Mouse (Mus musculus) spleen, postnatal 14 days (tissue): ENCODE measurements around the gene Tmem92.
"Not testable (repeated sequence)": the region's sequence is repeated elsewhere in the genome, so short reads cannot be mapped to it uniquely, and the experiment has no call there.

ENCODE experiments used
- DNase-seq, 2 experiments: peaks; one replicate each; pipeline ENCODE4 v3.0.0; 2021 to 2022; ENCODE audit warnings: low spot score in 2 of 2

Tmem92 gene

DNA sequence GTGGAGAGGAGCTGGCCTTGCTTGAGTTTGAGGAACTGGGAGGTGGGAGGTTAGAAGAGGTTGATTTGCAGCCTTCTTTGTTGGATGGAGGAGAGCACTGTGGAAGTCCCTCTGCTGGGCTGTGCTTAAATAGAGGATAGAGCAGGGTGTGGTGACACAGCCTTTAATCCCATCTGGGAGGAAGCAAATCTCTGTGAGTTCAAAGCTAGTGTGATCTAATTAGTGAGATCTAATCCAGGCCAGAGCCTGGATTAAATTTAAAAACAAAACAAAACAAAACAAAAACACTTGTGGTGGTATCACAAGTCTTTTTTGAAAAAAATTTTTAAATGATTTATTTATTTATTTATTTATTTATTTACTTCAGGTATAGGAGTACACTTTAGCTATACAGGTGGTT is at the start of gene Tmem92:
Tmem92 (minus strand) TSS at position 101 of the 400 bp plus-strand sequence.
- DNase-seq, result no peak

DNA sequence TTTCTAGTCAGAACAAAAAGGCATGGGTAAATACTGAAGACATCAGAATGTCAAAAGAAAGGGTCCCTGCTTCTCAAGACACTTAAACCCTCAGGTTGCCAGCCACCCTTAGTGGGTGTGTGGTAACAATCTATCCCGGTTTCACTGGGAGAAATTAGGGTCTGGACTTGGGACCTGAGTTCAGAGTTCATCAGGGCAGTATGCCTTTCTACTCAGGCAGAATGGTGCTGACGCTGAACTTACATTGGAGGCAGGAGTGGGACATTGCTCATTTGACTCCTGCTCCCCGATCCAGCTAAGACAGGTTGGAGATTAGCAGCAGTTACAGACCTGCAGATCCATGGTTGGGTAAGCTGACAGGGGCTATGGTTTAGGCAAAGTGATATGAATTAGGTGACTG is 46.5 kb upstream of the Tmem92 start:
- no peak for DNase-seq

DNA sequence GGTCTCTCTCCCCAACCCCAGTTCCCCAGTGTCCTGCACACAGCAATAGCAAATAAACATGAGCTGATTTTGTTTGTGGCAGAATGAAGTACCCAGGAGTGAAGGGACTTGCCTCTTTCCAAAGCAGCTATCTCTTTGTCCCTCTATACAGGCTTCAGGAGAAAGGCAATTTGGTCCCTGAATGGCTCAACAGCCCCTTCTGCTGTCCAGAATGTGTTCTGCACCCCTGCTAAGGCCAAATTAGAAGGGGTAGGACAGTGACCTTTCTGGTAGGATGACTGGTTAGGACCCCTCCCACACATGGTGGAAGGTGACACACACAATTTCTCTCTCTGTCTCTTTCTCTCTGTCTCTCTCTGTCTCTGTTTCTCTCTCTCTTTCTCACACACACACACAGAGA is 36.9 kb upstream of the Tmem92 start:
- not testable (repeated sequence) for DNase-seq

DNA sequence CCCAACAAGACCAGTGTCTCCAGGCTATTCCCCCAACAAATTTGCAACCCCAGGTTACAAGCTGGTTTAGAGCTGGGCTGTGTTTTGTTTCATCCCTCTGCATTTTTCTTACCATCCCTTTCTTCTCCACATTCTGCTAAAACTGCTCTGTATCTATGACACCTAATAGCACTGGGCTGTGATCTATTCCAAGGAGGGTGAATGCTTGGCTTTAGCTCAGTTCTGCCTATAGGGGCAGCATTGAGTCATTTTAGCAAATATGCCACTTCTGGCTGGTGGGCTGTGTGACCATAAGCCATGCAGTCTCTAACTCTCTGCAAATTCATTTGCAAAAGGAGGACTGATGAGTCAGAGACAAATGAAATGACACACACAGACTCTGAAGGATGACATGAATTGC is 36.4 kb upstream of the Tmem92 start:
- DNase-seq, result not testable (repeated sequence)

DNA sequence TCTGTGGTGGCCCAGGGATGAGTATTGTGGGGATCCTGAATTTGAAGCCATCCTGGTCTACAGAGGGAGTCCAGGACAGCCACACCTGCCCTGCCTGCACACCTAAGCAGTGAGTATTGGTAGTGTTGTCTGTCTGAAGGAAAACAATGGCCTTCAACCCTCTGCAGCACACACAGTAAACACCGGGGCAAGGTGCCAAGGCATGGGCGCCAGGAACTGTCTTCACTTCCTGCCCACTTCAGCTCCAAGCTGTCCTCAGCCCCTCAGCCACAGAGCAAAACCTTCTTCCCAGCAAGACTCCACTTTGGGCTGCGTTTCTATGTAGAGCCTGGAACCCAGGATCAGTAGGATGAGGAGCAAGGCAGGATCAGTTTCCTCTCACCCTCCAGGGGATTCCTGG is 29.0 kb upstream of the Tmem92 start:
- not testable (repeated sequence) for DNase-seq

DNA sequence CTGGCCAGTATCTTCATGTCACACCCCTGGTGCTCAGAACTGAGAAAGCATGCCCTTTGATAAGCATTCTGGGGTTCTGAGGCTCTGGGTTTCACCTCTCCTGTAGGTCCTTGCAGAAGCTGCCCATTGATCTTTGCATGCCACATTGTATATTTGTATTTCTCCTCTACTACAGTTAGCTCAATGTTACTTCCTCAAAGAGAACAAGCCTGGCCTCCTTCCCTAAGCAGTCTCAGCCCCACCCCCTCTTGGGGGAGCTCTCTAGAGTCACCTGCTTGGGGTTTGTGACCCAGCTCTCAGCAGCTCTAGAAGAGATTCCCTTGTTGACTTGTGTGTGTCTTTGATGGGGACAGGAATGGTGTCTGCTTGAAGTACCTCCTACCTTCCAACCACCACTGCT is 9.2 kb upstream of the Tmem92 start:
- DNase-seq, result no peak

DNA sequence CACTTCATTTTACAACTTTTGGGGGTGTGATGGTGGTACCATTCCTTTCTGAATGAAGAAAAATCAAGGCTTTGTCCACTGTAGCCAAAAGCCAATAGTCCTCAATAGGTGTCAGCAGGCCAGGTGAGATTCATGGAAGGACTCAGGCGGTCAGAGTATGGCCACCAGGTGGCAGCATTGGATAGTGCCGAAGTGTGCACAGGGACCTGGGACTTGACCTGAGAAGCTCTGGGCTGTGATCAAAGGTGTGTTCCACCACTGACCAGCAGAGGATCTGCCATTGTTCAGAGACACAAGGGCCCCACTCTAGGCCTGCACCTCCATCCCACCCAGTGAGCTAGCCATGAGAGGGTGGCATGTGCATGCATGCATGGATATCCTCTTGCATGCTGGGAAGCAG is 2.7 kb upstream of the Tmem92 start:
- DNase-seq, result peak; percentile 22 to 31

DNA sequence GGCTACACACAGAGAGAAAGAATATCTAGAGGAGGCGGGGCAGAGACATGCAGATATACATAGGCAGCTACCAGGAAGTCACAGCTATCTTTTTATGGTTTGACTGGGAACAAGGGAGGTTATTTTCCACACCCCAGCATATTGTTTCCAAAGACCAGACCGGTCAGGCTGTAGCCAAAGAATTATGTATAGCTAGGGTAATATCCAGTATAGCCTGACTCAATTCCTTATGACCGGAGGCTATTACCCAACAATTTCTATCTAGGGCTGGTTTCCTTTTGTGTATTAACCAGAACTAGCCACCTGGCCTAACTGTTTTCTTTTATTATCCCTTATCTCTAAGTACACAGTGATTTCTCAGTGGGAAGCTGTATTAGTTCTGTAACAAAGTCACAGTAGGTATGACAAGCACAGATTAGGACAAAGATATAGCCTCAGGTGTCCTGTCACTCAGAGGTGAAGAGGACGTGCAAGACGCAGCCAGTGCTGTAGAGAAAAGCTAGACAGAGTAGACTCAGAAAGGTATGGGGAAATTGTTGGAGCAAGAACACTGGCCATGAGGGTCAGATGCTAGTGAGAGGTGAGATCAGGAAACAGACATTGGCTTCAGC is 7.5 kb downstream of the Tmem92 start:
- DNase-seq, result no peak

DNA sequence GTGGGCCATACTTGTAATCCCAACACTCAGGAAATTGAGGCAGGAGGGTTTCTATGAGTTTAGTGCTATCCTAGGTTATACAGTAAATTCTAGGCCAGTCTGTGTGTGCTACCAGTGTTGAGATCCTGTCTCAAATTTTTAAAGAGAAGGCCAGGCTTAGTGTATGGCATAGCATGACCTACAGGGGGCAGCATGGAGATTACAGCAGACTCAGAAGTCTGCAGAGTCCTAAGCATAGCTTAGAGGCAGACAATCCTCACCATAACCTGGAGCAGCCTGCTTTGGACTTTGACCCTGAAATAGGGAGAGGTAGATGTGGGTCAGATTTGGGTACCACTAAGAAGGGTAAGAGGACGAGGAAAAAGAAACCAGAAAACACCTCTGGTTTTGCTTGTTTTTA is 8.7 kb downstream of the Tmem92 start:
- DNase-seq, result no peak

DNA sequence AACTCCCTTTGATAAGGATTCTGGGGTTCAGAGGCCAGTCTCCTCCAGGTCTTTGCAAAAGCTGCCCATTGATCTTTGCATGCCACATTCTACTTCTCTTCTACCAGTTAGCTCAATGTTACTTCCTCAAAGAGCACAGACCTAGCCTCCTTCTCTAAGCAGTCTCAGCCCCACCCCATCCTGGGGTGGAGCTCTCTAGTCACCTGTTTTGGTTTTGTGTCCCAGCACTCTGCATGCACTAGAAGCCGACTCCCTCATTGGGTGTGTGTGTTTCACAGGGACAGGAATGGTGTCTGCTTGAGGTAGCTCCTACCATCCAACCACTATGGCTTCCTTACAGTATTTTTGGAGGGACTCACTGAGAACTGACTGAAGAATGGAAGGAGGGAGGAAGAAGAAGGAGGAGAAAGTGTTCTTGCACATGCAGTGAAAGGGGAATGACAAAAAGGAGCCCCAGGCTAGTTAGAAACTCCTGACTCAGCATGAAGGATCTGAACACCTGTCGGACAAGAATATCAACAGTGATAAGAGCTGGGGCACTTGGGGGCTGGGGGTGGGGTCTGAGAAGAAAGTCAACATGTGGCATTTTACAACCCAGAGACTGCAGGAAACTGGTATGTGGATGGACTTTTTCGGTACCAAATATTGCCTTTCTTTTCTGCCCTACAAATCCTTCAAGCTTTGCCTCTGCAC is 10.0 kb downstream of the Tmem92 start:
- no peak for DNase-seq

DNA sequence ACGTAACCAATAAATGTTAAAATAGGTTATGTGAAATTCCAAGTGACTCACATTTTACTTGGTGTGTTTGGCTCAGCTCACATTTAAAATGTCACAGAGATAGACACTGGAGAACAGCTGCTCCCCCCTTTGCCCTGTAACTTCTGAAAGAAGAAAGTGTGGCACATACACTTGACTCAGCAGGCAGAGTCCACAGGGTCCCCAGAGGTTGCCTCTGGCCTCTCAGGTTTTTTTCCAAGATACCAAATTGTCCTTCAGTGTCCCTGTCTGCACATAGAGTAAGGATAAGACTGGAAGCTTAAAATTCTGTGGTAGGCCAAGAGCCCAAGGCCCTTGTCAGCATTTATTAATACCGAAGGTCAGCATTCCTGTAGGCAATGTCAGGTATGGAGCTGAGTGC is 15.3 kb downstream of the Tmem92 start:
- no peak for DNase-seq

DNA sequence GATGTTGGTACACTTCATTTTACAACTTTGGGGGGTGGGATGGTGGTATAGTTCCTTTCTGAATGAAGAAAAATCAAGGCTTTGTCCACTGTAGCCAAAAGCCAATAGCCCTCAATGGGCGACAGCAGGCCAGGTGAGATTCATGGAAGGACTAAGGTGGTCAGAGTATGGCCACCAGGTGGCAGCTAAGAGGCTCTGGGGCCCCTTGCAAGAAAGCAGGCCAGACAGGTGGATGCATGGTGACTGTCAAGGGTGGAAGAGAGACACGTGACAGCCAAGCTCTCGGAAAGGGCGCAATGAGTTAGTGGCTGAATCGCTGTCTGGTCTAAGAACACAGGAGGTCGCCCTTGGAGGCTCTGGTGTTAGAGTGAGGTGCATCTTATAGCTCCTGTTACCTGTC is 19.7 kb downstream of the Tmem92 start:
- DNase-seq, result no peak

DNA sequence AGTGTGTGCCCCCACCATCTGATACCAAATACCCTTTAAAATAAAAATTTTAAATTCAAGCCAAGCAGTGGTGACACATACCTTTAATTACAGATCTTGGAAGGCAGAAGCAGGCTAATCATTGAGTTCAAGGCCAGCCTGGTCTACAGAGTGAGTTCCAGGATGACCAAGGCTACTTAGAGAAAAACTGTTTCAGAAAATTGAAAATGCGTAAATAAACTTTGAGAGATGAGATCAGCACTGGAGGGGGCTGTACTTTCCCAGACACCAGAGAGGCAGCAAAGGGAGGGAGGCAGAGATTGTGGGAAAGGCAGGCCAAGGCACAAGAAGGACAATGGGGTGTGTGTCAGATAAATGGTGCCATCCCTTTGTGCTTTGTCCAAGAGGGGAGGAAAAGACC is 20.2 kb downstream of the Tmem92 start:
- DNase-seq, result no peak

DNA sequence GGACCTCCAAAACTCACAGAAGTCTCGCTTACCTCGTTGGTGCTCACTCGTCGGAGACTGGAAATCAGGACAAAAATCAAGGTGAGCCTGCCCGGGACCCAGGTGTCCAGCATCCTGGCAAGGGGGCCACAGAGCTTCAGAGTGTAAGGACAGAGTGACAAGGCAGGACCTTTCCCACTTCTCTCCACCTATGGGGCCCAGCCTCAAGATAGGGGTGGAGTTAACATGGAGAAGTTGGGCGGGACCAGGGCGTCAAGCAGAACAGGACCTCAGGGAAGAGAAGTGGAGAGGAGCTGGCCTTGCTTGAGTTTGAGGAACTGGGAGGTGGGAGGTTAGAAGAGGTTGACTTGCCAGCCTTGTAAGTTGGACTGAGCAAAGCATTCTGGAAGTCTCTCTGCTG is 21.7 kb downstream of the Tmem92 start:
- DNase-seq, result no peak

DNA sequence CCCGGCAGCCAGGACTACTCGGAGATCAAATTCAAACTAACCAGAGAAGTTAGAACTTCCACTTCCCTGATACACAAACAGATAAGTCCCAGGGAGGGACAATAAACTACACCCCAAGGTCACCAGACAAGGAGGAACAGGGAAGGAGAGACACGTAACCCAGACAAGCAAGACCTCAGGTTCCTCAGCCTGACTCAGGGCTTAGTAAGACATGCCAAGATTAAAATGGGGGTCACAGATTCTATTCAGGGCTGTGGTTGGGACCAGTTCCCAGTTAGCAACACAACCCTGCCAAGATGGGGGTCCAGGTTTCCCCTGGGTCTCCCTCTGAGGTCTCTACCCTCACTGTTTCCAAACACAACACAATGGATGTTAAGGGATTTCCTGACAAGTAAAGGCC is 22.1 kb downstream of the Tmem92 start:
- no peak for DNase-seq

DNA sequence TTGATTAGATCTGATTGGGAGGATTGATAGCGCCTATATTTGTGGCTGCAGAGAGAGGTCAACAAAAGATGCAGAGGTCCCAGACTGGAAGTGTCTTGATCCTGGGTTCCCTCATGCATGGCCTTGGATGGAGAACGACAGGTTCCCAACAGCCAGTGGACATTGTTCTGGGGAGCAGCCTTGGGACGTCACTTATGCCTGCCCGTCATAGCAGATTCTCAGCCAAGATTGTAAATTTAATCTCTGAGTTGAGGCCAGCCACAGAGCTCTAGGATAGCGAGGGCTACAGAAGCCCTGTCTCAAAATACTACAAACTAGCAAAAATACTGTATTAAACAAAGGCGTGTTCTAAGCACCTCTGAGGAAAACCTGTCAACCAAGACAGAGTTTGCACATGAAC is 22.6 kb downstream of the Tmem92 start:
- DNase-seq, result no peak

DNA sequence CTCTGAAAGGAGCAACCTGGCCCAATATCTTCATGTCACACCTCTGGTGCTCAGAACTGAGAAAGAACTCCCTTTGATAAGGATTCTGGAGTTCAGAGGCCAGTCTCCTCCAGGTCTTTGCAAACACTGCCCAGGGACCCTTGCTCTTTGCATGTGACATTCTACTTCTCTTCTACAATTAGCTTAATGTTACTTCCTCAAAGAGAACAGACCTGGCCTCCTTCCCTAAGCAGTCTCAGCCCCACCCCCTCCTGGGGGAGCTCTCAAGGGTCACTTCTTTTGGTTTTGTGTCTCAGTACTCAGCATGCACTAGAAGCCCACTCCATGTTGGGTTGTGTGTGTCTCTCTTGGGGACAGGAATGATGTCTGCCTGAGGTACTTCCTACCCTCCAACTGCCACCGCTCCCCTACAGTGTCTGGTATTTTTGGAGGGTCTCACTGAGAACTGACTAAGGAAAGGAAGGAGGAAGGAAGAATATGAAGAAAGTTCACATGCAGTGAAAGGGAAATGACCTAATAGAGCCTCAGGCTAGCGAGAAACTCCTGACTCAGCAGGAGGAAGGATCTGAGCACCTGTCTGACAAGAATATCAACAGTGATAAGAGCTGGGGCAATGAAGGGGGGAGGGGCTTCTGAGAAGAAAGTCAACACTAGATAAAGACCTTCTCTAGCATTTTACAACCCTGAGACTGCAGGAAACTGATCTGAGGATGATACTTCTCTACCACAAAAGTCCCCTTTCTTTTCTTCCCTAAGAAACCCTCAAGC is 29.4 kb downstream of the Tmem92 start:
- DNase-seq, result no peak

DNA sequence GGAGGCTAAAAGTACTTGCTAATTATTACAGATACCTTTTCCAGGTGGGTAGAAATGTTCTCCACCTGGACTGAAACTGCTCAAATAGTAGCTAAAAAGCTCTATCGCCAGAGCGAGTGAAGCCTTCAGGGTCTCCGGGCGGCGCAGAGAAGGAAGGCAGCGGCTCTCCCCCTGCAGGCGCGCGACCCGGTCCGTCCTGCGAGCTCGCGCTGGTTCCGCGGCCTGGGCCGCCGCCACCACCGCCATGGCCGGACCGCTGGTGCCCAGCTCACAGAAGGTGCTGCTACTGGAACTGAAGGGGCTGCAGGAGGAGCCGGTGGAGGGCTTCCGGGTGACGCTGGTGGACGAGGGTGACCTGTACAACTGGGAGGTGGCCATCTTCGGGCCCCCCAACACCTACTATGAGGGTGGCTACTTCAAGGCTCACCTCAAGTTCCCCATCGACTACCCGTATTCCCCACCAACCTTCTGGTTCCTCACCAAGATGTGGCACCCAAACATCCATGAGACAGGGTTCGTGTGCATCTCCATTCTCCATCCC is 40.7 kb downstream of the Tmem92 start, which contains the start of gene Cdc34b:
Cdc34b (plus strand) TSS at position 51 of the 541 bp plus-strand sequence.
- DNase-seq, result no peak

DNA sequence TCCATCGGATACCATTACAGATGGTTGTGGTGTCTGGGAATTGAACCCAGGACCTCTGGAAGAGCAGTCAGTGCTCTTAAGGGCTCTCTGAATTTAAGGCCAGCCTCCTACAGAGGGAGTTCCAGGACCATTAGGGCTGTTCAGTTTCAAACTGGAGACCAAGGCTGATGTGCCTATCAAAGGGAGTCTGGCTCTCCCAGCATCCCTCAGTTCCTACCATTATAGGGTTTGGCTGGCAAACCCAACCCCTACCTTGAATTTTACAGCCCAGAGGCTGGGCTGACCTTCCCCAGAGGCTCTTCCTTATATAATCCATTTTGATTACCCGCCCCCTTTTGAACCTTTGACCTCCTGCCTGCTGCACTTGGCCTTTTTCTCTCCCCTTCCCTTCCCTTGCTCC is 46.8 kb downstream of the Tmem92 start:
- DNase-seq, result no peak

DNA sequence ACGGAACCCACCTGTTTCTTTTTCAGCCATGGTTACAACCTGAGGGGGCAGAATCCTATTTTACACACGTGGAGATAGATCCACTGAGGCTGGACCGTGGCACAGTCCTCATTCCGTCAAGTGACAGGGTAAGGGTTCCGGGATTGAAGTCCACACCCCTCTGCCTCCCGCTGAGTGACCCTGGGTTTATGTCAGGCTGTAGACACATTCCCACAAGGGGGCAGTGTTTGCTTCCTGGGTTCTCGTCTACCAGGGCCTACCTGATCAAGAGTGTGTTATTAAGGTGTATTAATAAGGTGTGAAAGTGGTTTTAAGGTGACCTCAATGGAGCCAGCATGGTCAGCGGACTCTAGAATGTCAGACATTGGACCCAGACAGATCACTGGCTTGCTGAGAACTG is 49.7 kb downstream of the Tmem92 start:
- DNase-seq, result no peak

DNA sequence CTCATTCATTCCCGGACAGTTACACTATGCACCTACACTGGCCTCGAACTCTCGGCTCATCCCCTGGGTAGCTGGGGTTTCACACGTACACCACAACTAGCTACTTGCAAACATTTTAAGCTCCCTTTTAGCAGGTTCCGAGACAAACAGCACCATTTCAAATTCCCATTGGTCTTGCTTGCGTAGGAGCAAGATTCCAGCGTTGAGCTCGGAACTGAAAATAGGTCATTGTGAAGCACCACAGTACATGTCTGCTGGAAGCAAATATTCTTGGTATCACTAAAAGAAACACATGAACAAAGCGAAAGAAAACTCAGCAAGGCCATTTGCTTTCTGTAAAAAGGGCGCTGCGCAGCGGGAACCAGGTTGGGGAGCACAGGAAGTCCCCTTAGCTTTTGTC is 51.3 kb downstream of the Tmem92 start:
- no peak for DNase-seq

DNA sequence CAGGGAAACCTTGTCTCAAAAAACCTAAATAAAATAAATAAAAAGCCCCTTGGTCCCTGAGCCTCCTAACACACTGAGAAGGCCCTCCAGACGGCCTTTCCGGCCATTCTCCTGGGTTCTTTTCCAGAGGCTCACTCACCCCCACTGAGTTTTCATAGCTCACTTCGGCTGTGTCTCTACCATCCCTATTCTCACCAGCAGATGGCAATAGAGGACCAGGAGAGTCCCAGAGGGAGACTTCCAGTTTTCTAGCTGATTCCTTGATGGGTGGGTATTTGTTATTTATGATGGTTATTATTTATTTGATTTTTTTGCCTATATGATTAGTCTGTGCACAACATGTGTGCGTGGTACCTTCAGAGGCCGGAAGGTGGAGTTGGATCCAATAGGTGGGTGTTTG is 52.2 kb downstream of the Tmem92 start:
- peak in 1 of 2 experiments; percentile 36 for DNase-seq

DNA sequence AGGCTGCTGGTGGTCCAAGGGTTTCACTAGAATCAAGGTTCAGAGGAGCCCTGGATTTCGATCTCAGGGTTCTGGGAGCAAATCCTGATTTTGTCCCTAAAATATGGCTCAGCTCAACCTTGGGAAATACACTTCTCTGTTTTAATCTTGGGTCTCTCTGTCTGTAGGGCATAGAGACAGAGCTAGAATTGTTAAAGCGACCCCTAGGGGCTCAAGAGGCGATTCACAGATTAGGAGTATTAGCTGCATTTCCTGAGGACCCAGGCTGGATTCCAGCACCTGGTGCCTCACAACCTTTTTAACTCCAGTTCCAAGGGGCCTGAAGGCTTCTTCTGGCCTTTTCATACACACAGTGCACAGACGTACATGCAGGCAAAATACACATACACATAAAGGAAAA is 52.9 kb downstream of the Tmem92 start:
- no peak for DNase-seq
